Mouse (Mus musculus) telencephalon, adult 2 months (tissue): Measurements from ENCODE around the gene Olfr1106.

Experiments used
- DNase-seq: peaks from one replicate; pipeline ENCODE4 v3.0.0-alpha.2; 2011; ENCODE audit warnings: low read depth, low spot score

The Olfr1106 gene

DNA sequence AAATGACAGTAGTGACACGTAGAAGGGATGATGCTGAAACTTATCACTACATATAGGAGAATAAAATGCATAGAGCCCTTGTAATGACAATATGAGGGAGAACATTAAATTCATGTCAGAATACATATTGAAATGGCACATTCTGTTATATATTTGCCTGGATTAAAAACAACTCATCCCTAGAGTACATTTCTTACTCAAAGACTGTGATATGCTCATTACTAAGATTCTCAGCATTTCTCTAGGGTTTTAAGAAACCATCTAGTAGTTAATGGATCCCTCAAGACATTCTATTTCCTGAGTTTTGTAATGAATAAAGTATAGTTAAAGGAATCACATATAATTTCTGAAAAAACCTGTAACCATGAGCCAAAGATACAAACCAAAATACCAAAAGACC is at the start of gene Olfr1106:
Gene Olfr1106 (minus strand): TSS at position 101 of the 400 bp plus-strand sequence.
- no peak for DNase-seq

DNA sequence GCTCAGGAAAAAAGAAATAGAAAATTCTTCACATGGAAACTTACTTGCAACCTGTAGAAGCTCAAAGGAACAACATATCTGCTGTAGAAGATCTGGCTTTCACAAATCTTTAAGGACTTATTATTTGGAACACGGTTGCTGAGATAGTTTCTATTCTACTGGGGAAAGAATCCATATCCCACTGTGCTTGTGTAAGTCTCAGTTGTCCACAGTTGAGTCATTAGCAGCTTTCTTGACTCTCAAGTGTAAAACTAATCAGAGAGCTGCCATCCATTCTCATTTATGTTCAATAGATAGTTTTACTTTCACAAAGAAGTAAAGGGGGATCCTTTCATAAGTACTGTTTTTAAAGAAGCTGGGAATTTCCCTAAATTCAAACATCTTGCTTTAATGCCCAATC is 43.8 kb upstream of the Olfr1106 start, which contains the start of gene Olfr1109:
Gene Olfr1109 (minus strand): TSS at position 101 of the 400 bp plus-strand sequence.
- no peak for DNase-seq

DNA sequence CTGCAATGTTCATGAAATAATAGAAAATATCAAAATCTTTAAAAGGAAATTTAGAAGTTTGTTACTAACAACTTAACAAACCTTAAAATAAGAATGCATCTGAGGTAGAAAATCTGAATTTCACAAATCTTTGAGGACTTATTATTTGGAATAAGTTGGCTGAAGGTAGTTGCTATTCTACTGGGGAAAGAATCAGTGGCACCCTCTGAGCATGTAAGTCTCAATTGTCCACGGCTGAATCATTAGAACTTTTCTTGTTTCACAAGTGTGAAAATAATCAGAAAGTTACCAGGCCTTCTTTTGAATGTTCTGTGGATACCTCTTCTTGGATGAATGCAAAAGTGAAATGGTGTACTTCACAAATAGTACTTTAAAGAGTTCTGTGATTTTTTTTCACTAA is 23.6 kb upstream of the Olfr1106 start, which contains the start of gene Olfr1107:
Gene Olfr1107 (minus strand): TSS at position 101 of the 400 bp plus-strand sequence.
- DNase-seq: no peak

DNA sequence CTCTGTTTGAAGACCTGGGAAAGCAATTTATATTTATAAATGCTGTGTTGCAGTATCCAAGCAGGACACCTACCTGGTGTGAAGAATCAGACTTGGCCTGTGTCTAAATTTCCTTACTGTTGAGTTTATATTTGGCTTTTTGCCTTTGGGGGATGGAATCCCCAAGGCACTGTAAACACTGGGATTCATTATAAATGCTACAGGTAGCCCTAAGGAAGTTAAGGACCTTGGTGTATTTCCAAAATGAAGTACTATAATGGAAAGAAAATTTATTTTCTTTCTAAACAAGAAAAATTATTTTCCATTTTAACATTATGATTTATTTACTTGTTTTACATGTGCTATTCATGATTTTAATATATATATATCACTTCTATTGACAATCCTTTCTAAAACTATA is 15.6 kb downstream of the Olfr1106 start, which contains the start of gene Olfr1105:
Gene Olfr1105 (minus strand): TSS at position 101 of the 400 bp plus-strand sequence.
- DNase-seq: no peak

DNA sequence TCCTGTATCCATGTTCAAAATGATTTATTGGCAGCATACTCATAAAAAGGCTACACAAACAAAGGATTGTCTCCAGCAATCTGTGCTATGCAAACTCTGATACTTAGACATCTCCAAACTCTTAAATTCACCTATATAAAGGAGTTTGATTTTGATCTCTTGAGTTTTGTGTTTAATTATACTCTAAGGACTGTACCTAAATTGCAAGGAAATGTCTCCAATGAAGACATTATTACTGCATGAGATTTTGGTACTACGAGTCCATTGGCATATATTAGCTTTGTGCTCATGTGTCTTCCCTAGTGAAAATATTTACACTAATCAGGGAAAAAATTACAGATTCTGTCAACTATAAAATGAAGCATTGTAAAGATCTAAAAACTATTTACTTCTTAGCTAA is 25.1 kb downstream of the Olfr1106 start, which contains the start of gene Olfr1104:
Gene Olfr1104 (minus strand): TSS at position 101 of the 400 bp plus-strand sequence.
- no peak for DNase-seq

DNA sequence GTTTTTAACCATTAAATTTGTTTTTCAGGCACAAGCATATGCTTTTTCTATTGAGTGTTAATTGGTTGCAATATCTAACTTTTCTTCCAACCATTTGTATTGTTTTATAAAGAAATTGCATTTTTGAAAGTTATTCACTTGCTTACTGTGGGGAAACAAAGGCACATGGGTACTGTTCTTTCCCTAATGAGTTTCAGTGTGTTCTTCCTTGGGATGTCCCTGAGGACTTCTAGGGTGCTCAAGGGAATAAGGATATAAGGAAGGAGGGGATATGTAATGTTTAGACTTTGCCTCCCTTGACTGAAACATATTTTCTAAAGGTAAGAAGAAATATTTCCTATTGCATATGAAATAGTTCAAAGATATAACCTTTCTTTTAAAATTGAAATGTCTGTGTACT is 54.0 kb downstream of the Olfr1106 start, which contains the start of gene Olfr1102:
Gene Olfr1102 (plus strand): TSS at position 301 of the 400 bp plus-strand sequence.
- no peak for DNase-seq
